Mouse (Mus musculus): Measurements from ENCODE around the gene Insig2.

The Insig2 gene

GRCm38 (mm10) chr1:121327344-121328192 is 4.8 kb downstream of the Insig2 start:
- in situ Hi-C loops (cut with MboI, MseI), result no loop called here

GRCm38 (mm10) chr1:121326591-121327343 is 5.6 kb downstream of the Insig2 start:
- in situ Hi-C loops (cut with MboI, MseI), result no loop called here

- in situ Hi-C loops (cut with MboI, MseI), result no loop called here
Observed at GRCm38 (mm10) chr1:121323501-121323900, 8.9 kb downstream of the Insig2 start.

- in situ Hi-C loops (cut with MboI, MseI), result loop anchor here (10.0 kb wide), 1 partner anchor 240 kb away; no protein-coding TSS in a partner anchor
Observed at GRCm38 (mm10) chr1:121314766-121315428, 17.5 kb downstream of the Insig2 start.

- in situ Hi-C loops (cut with MboI, MseI), result loop anchor here (10.0 kb wide), 1 partner anchor 242 kb away; no protein-coding TSS in a partner anchor
Observed at GRCm38 (mm10) chr1:121313181-121313580, 19.2 kb downstream of the Insig2 start.

GRCm38 (mm10) chr1:121312326-121312725 is 20.1 kb downstream of the Insig2 start:
- in situ Hi-C loops (cut with MboI, MseI), result loop anchor here (10.0 kb wide), 1 partner anchor 242 kb away; no protein-coding TSS in a partner anchor

- in situ Hi-C loops (cut with MboI, MseI), result no loop called here
Observed at GRCm38 (mm10) chr1:121296717-121297255, 35.6 kb downstream of the Insig2 start.

GRCm38 (mm10) chr1:121293571-121293970 is 38.8 kb downstream of the Insig2 start:
- in situ Hi-C loops (cut with MboI, MseI), result no loop called here

GRCm38 (mm10) chr1:121290841-121291240 is 41.5 kb downstream of the Insig2 start:
- in situ Hi-C loops (cut with MboI, MseI), result no loop called here

- in situ Hi-C loops (cut with MboI, MseI), result no loop called here
Observed at GRCm38 (mm10) chr1:121290340-121290739, 42.0 kb downstream of the Insig2 start.

- in situ Hi-C loops (cut with MboI, MseI), result no loop called here
Observed at GRCm38 (mm10) chr1:121284197-121284596, 48.2 kb downstream of the Insig2 start.

GRCm38 (mm10) chr1:121280501-121280900 is 51.9 kb downstream of the Insig2 start:
- in situ Hi-C loops (cut with MboI, MseI), result no loop called here

GRCm38 (mm10) chr1:121278370-121278769 is 54.0 kb downstream of the Insig2 start:
- in situ Hi-C loops (cut with MboI, MseI), result loop anchor here (5.0 kb wide), 1 partner anchor 81 kb away; no protein-coding TSS in a partner anchor

GRCm38 (mm10) chr1:121277466-121277865 is 54.9 kb downstream of the Insig2 start:
- in situ Hi-C loops (cut with MboI, MseI), result loop anchor here (5.0 kb wide), 1 partner anchor 80 kb away; no protein-coding TSS in a partner anchor

GRCm38 (mm10) chr1:121275961-121276506 is 56.4 kb downstream of the Insig2 start:
- in situ Hi-C loops (cut with MboI, MseI), result loop anchor here (5.0 kb wide), 1 partner anchor 79 kb away; no protein-coding TSS in a partner anchor

GRCm38 (mm10) chr1:121260171-121260741 is 72.1 kb downstream of the Insig2 start:
- in situ Hi-C loops (cut with MboI, MseI), result no loop called here
